Mouse (Mus musculus) cerebellum, adult 2 months (tissue): ENCODE measurements around the gene Ttpal. TPM values are rescaled to one million over a fixed set of nuclear protein-coding genes. Genes with fewer than 3 reads are reported as not detected.
A peak's percentile ranks its signal among the peaks of the same experiment; 100 is the strongest.
"Not testable (repeated sequence)": the region's sequence is repeated elsewhere in the genome, so short reads cannot be mapped to it uniquely, and the experiment has no call there.

Experiments used
- DNase-seq, 2 experiments: peaks; one replicate each; pipeline ENCODE4 v3.0.0; 2021
- H3K27ac ChIP-seq: fragments of 200-500 bp; 2 replicates; pipeline ENCODE4 v1.5.1; 2012; ENCODE audit warnings: low read length, control low read depth, inconsistent platforms; ENCODE audit not compliant: insufficient read depth
- H3K27me3 ChIP-seq: fragments of 200-500 bp; 2 replicates; pipeline ENCODE4 v1.6.1; 2012; ENCODE audit warnings: inconsistent platforms, mild to moderate bottlenecking, low read length, moderate library complexity; ENCODE audit not compliant: control insufficient read depth, insufficient read depth
- H3K4me1 ChIP-seq: fragments of 200-500 bp; 2 replicates; pipeline ENCODE4 v1.6.1; 2011; ENCODE audit warnings: low read length; ENCODE audit not compliant: control insufficient read depth, insufficient read depth
- H3K4me3 ChIP-seq: fragments of 200-500 bp; replicated peaks from 2 replicates; pipeline ENCODE3; 2011; ENCODE audit warnings: mild to moderate bottlenecking, low read depth, low read length, control low read depth; ENCODE audit not compliant: insufficient read depth
- CTCF ChIP-seq: fragments of 200-500 bp; IDR thresholded peaks from 2 replicates; pipeline ENCODE4 v1.5.1; 2011; ENCODE audit warnings: low read depth, mild to moderate bottlenecking, control low read depth, low read length, moderate library complexity, borderline replicate concordance; ENCODE audit not compliant: insufficient read depth
- POLR2A ChIP-seq: fragments of 200-500 bp; IDR thresholded peaks from 2 replicates; pipeline ENCODE4 v1.6.1; 2011; ENCODE audit warnings: low read length, control low read depth, borderline replicate concordance; ENCODE audit not compliant: insufficient read depth
- WGBS: fragments of 180-500 bp; shearing (Covaris S2); methylation state at CpG from one replicate; pipeline ENCODE4 v1.1.7; 2018; 5-methylcytosine and 5-hydroxymethylcytosine counted together
- polyA plus RNA-seq: library from polyadenylated mRNA; depleted of rRNA; stranded (reverse); fragments of >200 nt; gene quantifications from 2 replicates; pipeline ENCODE4 v1.2.3, GENCODE M21; 2012

The Ttpal gene
- polyA plus RNA-seq, 1 experiment = 23.7 TPM

DNA sequence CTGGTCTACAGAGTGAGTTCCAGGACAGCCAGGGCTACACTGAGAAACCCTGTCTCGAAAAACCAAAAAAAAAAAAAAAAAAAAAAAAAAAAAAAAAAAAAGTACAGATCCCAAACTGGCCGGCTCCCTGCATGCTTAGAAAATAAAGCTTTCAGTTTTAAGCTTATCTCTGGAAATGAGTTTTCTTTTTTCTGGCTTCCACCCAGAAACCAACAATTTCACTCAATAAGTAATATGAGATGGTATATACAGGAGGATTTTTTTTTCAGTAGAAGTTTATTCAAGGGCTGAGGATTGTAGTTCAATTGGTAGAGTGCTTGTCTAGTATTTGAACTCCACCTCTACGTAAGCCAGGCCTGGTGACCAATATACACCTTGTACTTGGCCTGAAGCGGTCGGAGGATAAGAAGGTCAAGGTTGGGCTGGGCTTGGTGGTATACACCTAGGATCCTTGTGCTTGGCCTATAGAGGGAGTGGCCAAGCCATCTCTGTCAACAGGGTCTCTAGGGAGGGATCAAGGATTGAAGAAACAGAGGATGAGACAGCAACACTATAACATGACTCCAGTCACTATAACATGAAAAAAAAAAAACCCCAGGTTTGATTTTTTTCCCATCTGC is 44.5 kb downstream of the Ttpal start:
- no peak for DNase-seq
- no peak overlapping the region for H3K27ac ChIP-seq
- H3K4me3 ChIP-seq = no peak overlapping the region
- 96% methylated on average over 5 of the region's 5 CpGs for WGBS
- H3K27me3 ChIP-seq = no peaks in the 10 kb centered on the region
- no peak for TF ChIP-seq POLR2A
- no peak for TF ChIP-seq CTCF
- no peaks in the 10 kb centered on the region; the same call in 1 of the 2 replicates for H3K4me1 ChIP-seq

- not testable (repeated sequence) for H3K27ac ChIP-seq, DNase-seq, H3K4me3 ChIP-seq, H3K4me1 ChIP-seq, H3K27me3 ChIP-seq
- 97% methylated on average over 9 of the region's 12 CpGs for WGBS
Observed at GRCm38 (mm10) chr2:163655699-163656098, 53.6 kb downstream of the Ttpal start.

DNA sequence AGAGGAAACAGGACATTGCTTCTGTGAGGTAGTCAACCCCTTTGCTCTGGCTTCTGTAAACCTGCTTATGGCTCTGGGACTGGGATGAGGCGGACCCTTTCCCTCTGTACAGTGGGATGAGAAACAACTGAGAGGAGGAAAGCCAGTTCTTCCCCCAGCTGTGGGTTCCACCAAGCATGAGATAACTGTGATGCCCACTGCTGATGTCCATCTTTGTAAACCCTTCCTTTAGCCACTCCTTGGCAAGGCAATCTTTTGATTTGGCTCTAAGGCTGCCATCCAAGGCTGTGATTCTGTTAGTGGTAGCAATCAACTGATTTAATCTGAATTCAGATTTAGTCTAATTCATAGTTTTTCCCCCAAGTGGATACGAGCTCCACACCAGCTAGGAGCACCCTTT is 55.4 kb downstream of the Ttpal start:
- peaks cover 17% of the 10 kb centered on the region for H3K4me1 ChIP-seq
- no peak overlapping the region for H3K27ac ChIP-seq
- H3K27me3 ChIP-seq = no peaks in the 10 kb centered on the region
- TF ChIP-seq POLR2A (no peak), CTCF (no peak)
- no peak for DNase-seq
- H3K4me3 ChIP-seq = no peak overlapping the region
- WGBS = 96% methylated on average over 2 of the region's 2 CpGs

DNA sequence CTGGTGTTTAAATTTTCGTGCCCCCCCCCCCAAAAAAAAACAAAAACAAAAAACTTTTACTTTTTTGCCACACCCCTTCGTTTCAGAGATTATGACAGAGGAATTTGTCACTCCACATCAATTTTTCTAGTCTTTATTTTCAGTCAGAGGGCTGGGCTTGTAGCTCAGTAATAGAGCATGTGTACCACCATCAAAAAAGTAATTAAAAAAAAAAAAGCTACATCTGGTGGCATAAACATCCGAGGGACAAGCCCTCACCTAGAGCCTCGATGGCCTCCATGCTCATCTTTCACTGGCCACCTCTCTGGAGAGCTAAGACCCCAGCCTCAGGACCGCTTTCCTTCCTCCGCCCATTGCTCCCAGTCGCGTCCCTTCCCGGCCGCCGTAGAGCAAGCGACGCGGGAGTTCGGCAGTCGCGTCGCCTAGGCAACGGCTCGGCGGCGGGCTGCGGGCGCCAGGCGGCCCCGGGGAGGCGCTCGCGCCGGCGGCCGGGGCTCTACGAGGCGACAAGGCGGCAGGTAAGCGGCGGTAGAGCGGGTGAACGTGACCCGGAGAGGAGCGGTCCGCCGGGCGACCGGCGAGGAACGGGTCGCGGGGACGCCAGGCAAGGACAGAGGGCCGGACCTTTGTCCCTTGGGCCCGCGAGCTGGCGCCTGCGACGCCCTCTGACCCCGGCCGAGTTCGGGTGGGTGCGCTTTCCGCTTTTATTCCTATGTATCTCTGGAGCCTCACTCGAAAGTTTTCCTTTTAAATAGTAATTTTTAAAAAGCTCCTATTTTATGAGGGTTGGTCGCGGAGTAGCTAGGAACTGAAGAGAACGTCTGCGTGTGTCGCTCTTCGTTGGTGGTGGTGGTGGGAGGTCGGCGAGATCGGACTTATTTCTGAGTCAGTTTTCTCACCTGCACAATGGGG is 56.1 kb downstream of the Ttpal start, which contains the start of gene Pkig:
Gene Pkig, plus strand, starts transcription at position 412 of the 912 bp plus-strand sequence.
- peak within 1 kb of the TSS; percentile 68 for H3K4me3 ChIP-seq
- no peaks in the 10 kb centered on the region for H3K27me3 ChIP-seq
- WGBS = under 1% methylated on average over 71 of the region's 71 CpGs
- H3K4me1 ChIP-seq = peaks cover 17% of the 10 kb centered on the region
- 0 out of 2 replicates have a peak, but pooled peaks have one; percentile 14 for TF ChIP-seq POLR2A
- TF ChIP-seq CTCF = no peak
- DNase-seq = peak; percentile 90 to 91
- peak within 1 kb of the TSS; percentile 42; the same call in 1 of the 2 replicates for H3K27ac ChIP-seq

DNA sequence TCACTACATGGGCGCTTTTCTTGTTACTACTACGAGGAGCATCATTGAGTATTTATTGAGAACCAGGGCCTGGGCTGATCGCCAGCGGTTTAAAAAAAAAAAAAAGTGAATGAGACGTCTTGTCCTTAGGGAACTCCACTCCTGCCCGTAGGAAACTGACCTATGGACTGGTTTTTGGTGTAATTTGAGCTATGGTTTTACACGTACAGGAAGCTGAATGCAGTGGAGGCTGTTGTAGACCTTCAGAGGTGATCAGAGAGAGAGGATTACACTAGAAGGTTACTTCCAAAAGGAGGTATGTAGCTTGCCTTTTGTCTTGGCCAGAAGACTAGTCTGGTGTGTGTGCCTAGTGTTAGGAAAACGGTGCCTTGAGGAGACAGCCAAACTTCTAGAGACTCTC is 56.8 kb downstream of the Ttpal start:
- TF ChIP-seq CTCF (no peak), POLR2A (no peak)
- Histone ChIP-seq H3K4me1 (peaks cover 17% of the 10 kb centered on the region), H3K4me3 (peak overlapping the region; percentile 68), H3K27ac (no peak overlapping the region), H3K27me3 (no peaks in the 10 kb centered on the region)
- 2% methylated on average over 8 of the region's 8 CpGs for WGBS
- peak; percentile 41 to 42 for DNase-seq

DNA sequence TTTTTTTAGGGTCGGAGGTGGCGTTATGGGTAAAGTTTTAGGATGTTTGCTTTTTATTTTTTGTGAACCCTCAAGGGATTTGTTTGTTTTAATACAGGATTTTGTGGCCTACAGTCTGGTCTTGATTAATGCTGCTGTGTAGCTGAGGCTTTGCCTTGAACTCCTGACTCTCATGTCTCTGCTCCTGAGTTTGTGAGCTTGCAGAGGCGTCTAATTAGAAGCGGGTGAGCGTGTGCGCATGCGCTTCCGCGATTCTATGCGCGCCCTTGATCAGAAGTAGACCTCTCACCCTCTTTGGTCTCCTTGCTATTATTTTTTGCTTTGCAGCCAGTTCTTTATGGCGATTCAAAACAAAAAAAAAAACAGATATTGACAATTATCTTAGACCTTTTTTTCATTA is 57.3 kb downstream of the Ttpal start:
- Histone ChIP-seq H3K4me1 (peaks cover 17% of the 10 kb centered on the region), H3K27me3 (no peaks in the 10 kb centered on the region), H3K27ac (no peak overlapping the region), H3K4me3 (peak overlapping the region; percentile 68)
- TF ChIP-seq POLR2A = no peak
- TF ChIP-seq CTCF = no peak
- 85% methylated on average over 12 of the region's 12 CpGs for WGBS
- DNase-seq = no peak

DNA sequence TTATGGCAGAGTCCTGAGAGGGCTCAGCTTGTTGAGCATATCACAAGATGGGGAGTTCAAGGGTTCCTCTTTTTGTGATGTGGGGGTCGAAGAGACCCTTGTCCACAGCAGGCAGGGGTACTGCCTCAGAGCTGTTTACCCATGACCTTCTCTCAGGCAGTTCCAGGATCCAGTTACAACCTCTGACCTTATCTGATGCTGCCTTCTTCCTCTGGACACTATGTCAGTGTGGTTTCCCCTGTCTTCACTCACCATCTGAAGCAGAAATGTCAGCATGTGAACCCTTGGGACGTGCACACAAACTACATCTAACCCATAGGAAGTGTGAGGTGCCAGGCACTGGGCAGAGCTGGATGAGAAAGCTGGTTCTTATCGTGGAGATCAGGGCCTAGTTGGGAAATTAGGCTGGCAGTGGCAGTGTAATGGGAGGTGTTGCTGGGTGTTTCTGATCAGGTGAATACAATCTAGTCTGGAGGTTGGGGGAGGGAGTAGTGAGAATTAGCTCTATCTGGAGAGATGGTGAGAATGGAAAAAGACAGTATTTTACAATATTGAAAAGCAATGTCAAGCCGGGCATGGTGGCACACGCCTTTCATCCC is 58.1 kb downstream of the Ttpal start:
- Histone ChIP-seq H3K27ac (no peak overlapping the region), H3K27me3 (no peaks in the 10 kb centered on the region), H3K4me3 (no peak overlapping the region), H3K4me1 (peaks cover 17% of the 10 kb centered on the region)
- WGBS = 80% methylated on average over 5 of the region's 5 CpGs
- TF ChIP-seq CTCF (no peak), POLR2A (no peak)
- no peak for DNase-seq

GRCm38 (mm10) chr2:163661371-163661850 is 59.3 kb downstream of the Ttpal start:
- WGBS = 59% methylated on average over 6 of the region's 6 CpGs
- no peak for TF ChIP-seq CTCF
- DNase-seq = no peak
- H3K27me3 ChIP-seq = no peaks in the 10 kb centered on the region
- no peak overlapping the region for H3K27ac ChIP-seq
- peaks cover 17% of the 10 kb centered on the region for H3K4me1 ChIP-seq
- no peak overlapping the region for H3K4me3 ChIP-seq
